Mouse (Mus musculus) bone marrow macrophage, adult 2 months (primary cell): ENCODE results near the gene Dennd1a. TPM values are rescaled to one million over a fixed set of nuclear protein-coding genes. Genes with fewer than 3 reads are reported as not detected.

ENCODE experiments used
- H3K27ac ChIP-seq: 2 replicates; pipeline ENCODE4 v1.5.1; 2012; ENCODE audit warnings: low read depth, low read length; ENCODE audit not compliant: insufficient read depth
- H3K4me1 ChIP-seq: 2 replicates; pipeline ENCODE4 v1.6.1; 2012; ENCODE audit warnings: low read length; ENCODE audit not compliant: control insufficient read depth, insufficient read depth
- H3K4me3 ChIP-seq: 2 replicates; pipeline ENCODE4 v1.5.1; 2012; ENCODE audit warnings: mild to moderate bottlenecking, low read length, moderate library complexity; ENCODE audit not compliant: insufficient read depth
- CTCF ChIP-seq: IDR thresholded peaks from 2 replicates; pipeline ENCODE4 v1.5.1; 2012; ENCODE audit warnings: low read depth, mild to moderate bottlenecking, low read length, moderate library complexity
- POLR2A ChIP-seq: IDR thresholded peaks from 2 replicates; pipeline ENCODE4 v1.6.1; 2012; ENCODE audit warnings: mild to moderate bottlenecking, low read depth, low read length, borderline replicate concordance
- polyA plus RNA-seq: library from polyadenylated mRNA; stranded (reverse); fragments of >200 nt; gene quantifications from 2 replicates; pipeline ENCODE4 v1.2.4, GENCODE M21; 2012; ENCODE audit not compliant: missing spikeins, insufficient read depth, insufficient read length

Dennd1a gene
- polyA plus RNA-seq, 1 experiment: 73.7 TPM

DNA sequence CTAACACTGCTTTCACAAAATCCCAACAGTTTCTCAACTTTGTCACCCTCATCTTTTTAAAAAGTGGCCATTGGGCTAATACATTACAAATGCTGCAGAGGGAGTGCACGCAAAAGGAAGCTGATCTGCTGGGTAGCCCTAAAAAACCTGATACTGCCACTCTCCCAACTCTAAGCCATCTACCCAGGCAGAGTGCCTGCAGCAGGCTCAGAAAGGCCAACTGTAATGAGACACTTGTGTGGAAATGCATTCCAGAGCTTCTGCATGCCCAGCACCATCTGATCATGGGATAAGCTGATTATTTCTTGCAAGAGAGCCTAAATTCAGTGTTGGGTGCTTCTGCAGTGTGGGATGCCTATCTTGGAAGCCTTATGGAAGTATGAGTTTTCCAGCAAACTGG, 49.6 kb downstream of the Dennd1a start:
- TF ChIP-seq POLR2A (no peak), CTCF (no peak)
- Histone ChIP-seq H3K4me3 (no peak overlapping the region), H3K27ac (no peak overlapping the region), H3K4me1 (no peaks in the 10 kb centered on the region)

DNA sequence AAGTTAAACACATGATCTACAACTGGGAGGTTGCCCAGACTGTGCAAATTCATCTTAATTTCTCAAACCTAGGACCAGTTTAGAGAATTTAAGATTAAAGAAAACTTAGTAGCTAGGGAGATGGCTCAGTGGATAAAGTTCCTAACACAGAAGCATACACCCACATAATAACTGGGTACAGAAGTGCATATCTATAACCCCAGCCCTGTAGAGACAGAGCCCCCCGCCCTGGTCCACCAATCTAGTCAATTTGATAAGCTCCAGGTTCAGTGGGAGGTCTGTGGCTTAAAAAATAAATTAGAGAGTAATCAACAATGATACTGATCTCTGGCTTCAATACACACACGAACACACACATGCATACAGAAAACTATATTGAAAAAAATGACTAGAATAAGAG, 51.6 kb downstream of the Dennd1a start:
- H3K4me1 ChIP-seq: no peaks in the 10 kb centered on the region
- no peak overlapping the region for H3K4me3 ChIP-seq
- TF ChIP-seq POLR2A (no peak), CTCF (no peak)
- no peak overlapping the region for H3K27ac ChIP-seq

DNA sequence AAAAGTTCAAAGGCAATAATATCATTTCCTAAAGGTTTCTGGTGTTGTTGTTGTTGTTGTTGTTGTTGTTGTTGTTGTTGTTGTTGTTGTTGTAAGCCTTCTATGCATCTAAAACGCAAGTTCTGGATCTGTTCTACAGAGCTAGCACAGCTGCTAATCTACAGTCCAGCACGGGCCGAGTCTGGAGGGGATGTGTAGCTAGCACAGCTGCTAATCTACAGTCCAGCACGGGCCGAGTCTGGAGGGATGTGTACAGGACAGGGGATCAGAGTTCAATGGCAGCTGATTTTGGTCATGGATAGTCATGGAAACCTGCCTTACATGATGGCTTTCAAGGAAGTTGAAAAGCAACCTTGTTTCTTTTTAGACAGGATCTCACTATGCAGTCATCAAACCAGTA, 57.3 kb downstream of the Dennd1a start:
- TF ChIP-seq CTCF: no peak
- TF ChIP-seq POLR2A: no peak
- Histone ChIP-seq H3K4me3 (no peak overlapping the region), H3K27ac (no peak overlapping the region), H3K4me1 (peaks cover 4% of the 10 kb centered on the region)

DNA sequence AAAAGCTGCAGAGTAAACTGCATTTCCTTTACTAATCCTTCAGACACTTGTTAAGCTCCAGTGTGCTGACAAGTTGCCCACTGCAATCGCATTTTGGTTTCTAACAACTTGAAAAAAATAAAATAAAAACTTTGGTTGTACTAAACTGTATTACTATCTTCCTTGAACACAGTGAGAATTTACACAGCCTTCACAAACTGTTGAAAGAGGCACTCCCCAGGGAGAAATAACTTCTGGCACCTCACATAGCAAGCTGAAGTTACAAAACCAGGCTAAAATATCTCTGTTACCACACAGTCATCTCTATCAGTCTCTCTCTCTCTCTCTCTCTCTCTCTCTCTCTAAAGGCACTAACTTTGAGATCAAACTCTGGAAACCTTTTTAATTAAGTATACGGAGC, 63.4 kb downstream of the Dennd1a start:
- TF ChIP-seq CTCF (no peak), POLR2A (no peak)
- peaks cover 10% of the 10 kb centered on the region for H3K4me1 ChIP-seq

DNA sequence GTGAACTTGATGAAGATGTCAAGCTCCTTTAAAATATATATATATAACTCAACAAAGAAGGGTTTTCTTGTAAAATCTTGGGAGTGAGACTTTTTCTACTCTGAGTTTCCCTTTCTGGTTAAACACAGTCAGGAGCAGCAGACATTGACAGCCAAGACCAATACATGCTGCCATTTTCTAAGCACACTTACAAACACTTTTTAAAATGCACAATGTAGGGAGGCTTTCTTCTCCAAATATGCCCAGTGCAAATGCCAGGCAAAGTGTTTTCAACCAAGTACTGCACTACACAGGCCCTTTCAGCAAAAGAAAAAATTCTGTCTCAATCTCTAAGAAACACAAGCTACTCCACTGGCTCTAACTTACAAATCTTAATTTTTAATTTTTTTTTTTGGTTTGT, 65.7 kb downstream of the Dennd1a start:
- no peak overlapping the region for H3K4me3 ChIP-seq
- TF ChIP-seq POLR2A (no peak), CTCF (no peak)
- H3K4me1 ChIP-seq: peaks cover 10% of the 10 kb centered on the region
- no peak overlapping the region for H3K27ac ChIP-seq

More for the DNA sequence above, 63.4 kb downstream of the Dennd1a start:
- H3K4me3 ChIP-seq: no peak overlapping the region
- H3K27ac ChIP-seq: no peak overlapping the region

DNA sequence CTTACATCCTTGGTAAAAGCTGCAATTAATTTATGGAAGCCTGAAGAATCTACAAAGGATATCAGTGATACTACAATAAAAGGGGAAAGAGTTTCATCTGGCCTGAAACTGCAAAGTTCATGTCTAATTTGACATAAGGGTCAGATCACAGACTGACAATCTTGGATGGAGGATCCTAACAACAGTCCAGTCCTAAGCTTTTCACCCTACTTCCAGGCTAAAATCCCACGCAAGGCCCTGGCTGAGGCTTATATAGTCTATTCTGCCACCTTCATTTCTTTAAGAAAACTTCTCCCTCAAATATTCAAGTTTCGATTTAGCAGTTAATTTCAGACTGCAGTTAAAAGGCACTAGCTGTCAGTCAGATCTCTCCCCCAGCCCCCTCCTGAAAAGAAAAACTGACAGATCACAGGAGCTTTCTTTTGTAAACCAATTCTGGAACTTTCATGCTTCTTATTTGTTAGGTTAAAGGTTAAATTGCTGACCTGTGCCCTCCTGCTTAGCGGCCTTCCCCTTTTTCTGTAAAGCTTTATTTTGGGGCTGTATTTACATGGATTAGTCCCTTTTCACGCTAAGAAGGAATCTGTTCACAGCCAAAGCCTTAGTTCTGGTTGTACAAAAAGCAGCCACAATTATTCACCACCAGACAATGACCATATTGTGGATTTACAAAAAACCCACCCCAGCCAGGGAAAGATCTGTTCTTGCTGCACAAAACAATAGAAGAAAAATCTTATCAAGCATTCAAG, 66.3 kb downstream of the Dennd1a start:
- H3K27ac ChIP-seq: no peak overlapping the region
- H3K4me1 ChIP-seq: peaks cover 6% of the 10 kb centered on the region
- H3K4me3 ChIP-seq: no peak overlapping the region
- no peak for TF ChIP-seq CTCF
- no peak for TF ChIP-seq POLR2A

DNA sequence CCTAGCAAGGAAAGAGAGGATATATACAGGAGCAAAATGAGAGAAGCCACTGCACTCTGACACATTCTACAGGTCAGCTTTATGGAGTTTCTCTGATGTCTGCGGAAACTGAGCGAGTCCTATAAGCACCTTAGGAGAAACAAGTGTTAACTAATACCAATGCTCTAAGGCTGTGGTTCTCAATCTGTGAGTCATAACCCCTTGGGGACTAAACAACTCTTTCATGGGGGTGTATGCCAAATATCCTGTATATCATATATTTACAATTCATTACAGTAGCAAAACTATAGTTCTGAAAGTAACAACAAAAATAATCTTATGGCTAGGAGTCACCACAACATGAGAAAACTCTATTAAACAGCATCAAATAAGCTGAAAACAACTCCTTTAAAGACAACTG, 67.5 kb downstream of the Dennd1a start:
- no peak for TF ChIP-seq POLR2A
- no peak for TF ChIP-seq CTCF
- H3K4me1 ChIP-seq: peaks cover 6% of the 10 kb centered on the region
- no peak overlapping the region for H3K27ac ChIP-seq
- H3K4me3 ChIP-seq: no peak overlapping the region

DNA sequence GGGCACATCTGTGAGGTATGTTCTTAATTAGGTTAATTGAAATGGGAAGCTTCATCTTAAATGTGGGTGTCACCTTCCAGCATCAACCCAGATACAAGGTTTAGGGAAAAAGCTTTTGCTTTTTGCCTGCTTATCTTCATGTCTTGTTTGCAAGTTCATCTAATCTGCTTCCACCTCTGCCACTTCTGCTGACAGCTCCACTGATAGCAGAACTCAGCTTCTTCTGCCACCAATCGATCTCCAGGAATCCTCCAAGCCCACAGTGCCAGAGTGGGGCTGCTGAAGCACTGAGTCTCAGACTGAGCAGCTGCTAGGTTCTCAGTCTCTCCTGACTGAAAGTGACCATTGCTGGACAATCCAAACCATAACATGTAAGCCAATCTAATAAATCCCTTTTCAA, 74.1 kb downstream of the Dennd1a start:
- no peak overlapping the region for H3K4me3 ChIP-seq
- H3K27ac ChIP-seq: no peak overlapping the region
- peaks cover 7% of the 10 kb centered on the region for H3K4me1 ChIP-seq
- TF ChIP-seq CTCF (no peak), POLR2A (no peak)

DNA sequence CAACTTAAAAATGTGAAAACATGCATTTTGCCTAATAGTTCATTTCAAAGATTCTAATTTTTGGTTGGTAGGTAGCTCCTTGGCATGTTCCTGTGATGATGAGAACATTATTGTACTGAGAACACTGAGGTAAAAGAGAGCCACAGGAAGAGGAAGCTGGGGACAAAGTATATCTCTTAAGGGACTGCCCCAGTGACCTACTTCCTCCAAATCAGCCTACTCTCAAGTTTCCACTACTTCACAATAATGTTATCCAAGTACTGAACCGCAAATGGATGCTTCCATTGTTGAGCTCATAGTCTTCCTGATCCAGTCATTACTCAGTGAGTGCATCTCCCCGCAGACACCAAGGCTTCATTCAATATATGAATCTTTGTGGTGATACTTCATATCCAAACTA, 75.8 kb downstream of the Dennd1a start:
- TF ChIP-seq POLR2A (no peak), CTCF (no peak)
- Histone ChIP-seq H3K4me3 (no peak overlapping the region), H3K27ac (no peak overlapping the region), H3K4me1 (peaks cover 10% of the 10 kb centered on the region)

DNA sequence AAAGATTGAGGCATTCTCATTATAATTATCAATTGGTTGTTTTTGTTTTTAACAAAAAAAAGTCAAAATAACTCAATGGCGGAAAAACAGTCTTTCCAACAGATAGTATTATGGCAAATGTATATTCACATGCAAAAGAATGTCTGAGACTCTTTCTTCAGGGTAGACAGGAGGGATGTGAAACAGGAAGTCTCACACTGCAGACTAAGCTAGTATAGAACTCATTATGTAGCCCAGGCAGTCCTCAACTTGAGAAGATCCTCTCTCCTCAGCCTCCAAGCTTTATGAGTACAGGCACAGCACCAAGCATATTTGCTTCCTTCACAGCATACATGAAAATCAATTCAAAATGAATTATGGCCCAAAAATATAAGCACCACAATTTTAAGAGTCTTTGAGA, 79.4 kb downstream of the Dennd1a start:
- TF ChIP-seq CTCF: no peak
- no peak for TF ChIP-seq POLR2A
- Histone ChIP-seq H3K27ac (no peak overlapping the region), H3K4me3 (no peak overlapping the region), H3K4me1 (peaks cover 13% of the 10 kb centered on the region)
